In genomic region chr5:122267899-122268298, GRCm38 (mm10) we compare ENCODE assay signal across 9 mouse cellular contexts. TPM values are rescaled to one million over a fixed set of nuclear protein-coding genes. Genes with fewer than 3 reads are reported as not detected.
A peak's percentile ranks its signal among the peaks of the same experiment; 100 is the strongest.
DNase-seq lines count a peak whose midpoint lies in the region; ATAC-seq and TF ChIP-seq lines count a peak whose summit lies in the region.
"Had no signal": no experiment of that assay in that cellular context is flagged by ENCODE, and none has a peak within 500 bp of the region (broad histone marks: within the 10 kb centered on the region; RNA-seq: fewer than 3 reads in every experiment).

No protein-coding gene starts in this region.

- H3K27me3 ChIP-seq in midbrain, embryonic 10.5 days (ENCODE audit: low read depth, poor library complexity, severe bottlenecking): no peaks in the 10 kb centered on the region
- no peaks in the 10 kb centered on the region for H3K27me3 ChIP-seq in midbrain, embryonic 15.5 days (replicated peaks)
- no peaks in the 10 kb centered on the region for H3K27me3 ChIP-seq in limb, embryonic 14.5 days (ENCODE audit: control insufficient read depth, insufficient read depth, low read length)
- H3K27me3 ChIP-seq: neural tube, embryonic 12.5 days had no signal

- H3K4me2 ChIP-seq in midbrain, embryonic 15.5 days: no peak overlapping the region
- no peak overlapping the region for H3K4me2 ChIP-seq in limb, embryonic 14.5 days (replicated peaks; ENCODE audit: low read depth, low read length, severe bottlenecking)
- H3K4me2 ChIP-seq: neural tube, embryonic 12.5 days had no signal

- peak; percentile 47 for DNase-seq in midbrain, embryonic 10.5 days (ENCODE audit: low spot score)
- DNase-seq in R1 (ENCODE audit: low read depth, low spot score): peak; percentile 73
- peak; percentile 82 to 90 for DNase-seq in cerebellum, postnatal 25 days
- DNase-seq in hindlimb bud, embryonic 11.5 days (ENCODE audit: extremely low spot score, low read depth, low spot score): peak; percentile 47
- peak; percentile 44 for DNase-seq in limb, embryonic 14.5 days (ENCODE audit: low spot score)
- DNase-seq in right cerebral cortex, adult 2 months (ENCODE audit: low spot score in 2 of 2): peak; percentile 84 to 86
- DNase-seq in urinary bladder, postnatal 4 days (ENCODE audit: low spot score in 2 of 2): peak; percentile 40 to 71

- peaks cover 16% of the 10 kb centered on the region for H3K4me1 ChIP-seq in midbrain, embryonic 10.5 days
- peaks cover 10% of the 10 kb centered on the region; the same call in 1 of the 2 replicates for H3K4me1 ChIP-seq in midbrain, embryonic 15.5 days
- H3K4me1 ChIP-seq in limb, embryonic 14.5 days (ENCODE audit: control insufficient read depth, insufficient read depth, low read length): peaks cover 5% of the 10 kb centered on the region; the same call in 1 of the 2 replicates

- no peak for ATAC-seq in midbrain, embryonic 15.5 days (replicated peaks)
- no peak for ATAC-seq in limb, embryonic 14.5 days (ENCODE audit: low FRiP score, low read depth)

- no peaks in the 10 kb centered on the region for H3K36me3 ChIP-seq in midbrain, embryonic 10.5 days
- no peaks in the 10 kb centered on the region for H3K36me3 ChIP-seq in midbrain, embryonic 15.5 days (replicated peaks)
- no peaks in the 10 kb centered on the region for H3K36me3 ChIP-seq in limb, embryonic 14.5 days (ENCODE audit: control insufficient read depth, insufficient read depth, low read length)
- H3K36me3 ChIP-seq: neural tube, embryonic 12.5 days had no signal

- no peak overlapping the region for H3K4me3 ChIP-seq in midbrain, embryonic 10.5 days
- no peak overlapping the region for H3K4me3 ChIP-seq in midbrain, embryonic 15.5 days
- no peak overlapping the region for H3K4me3 ChIP-seq in limb, embryonic 14.5 days (replicated peaks; ENCODE audit: low read length)
- H3K4me3 ChIP-seq: neural tube, embryonic 12.5 days had no signal

- H3K27ac ChIP-seq in midbrain, embryonic 10.5 days (replicated peaks): no peak overlapping the region
- no peak overlapping the region for H3K27ac ChIP-seq in midbrain, embryonic 15.5 days
- no peak overlapping the region for H3K27ac ChIP-seq in limb, embryonic 14.5 days (replicated peaks; ENCODE audit: low read depth, low read length)
- H3K27ac ChIP-seq: neural tube, embryonic 12.5 days had no signal

- TF ChIP-seq POLR2A in limb, embryonic 14.5 days (IDR thresholded peaks at IDR 0.05; ENCODE audit: borderline replicate concordance, extremely low read depth, insufficient read depth, insufficient read length): no peak

- H3K9me3 ChIP-seq in midbrain, embryonic 10.5 days (replicated peaks): no peaks in the 10 kb centered on the region
- no peaks in the 10 kb centered on the region for H3K9me3 ChIP-seq in midbrain, embryonic 15.5 days
- H3K9me3 ChIP-seq in limb, embryonic 14.5 days (ENCODE audit: control insufficient read depth, low read length): no peaks in the 10 kb centered on the region
- H3K9me3 ChIP-seq: neural tube, embryonic 12.5 days had no signal

- WGBS in midbrain, embryonic 10.5 days: 29% methylated on average over 5 of the region's 5 CpGs
- 30% methylated on average over 5 of the region's 5 CpGs for WGBS in midbrain, embryonic 15.5 days
- 32% methylated on average over 5 of the region's 5 CpGs for WGBS in limb, embryonic 14.5 days

- H3K9ac ChIP-seq in midbrain, embryonic 15.5 days: no peak overlapping the region
- H3K9ac ChIP-seq in limb, embryonic 14.5 days (ENCODE audit: low read depth, low read length, severe bottlenecking): no peak overlapping the region
- H3K9ac ChIP-seq: neural tube, embryonic 12.5 days had no signal

RNA-seq across cellular contexts. Expression of gene Tctn1, which starts 3.6 kb away (rescaled TPM):
- 5.9 and 6.4 TPM in 2 replicates for polyA plus RNA-seq in midbrain, embryonic 10.5 days (2016; fragmentation: Nextera tagmentation; extraction: Ambion mirVana)
- 6.1 TPM in 2 replicates for polyA plus RNA-seq in midbrain, embryonic 15.5 days (2015; fragmentation: Nextera tagmentation; extraction: Ambion mirVana)
- polyA plus RNA-seq in limb, embryonic 14.5 days (2012; rRNA removed): 28.3 and 38.3 TPM in 2 replicates
- polyA plus RNA-seq in limb, embryonic 14.5 days (2014; fragmentation: Nextera tagmentation; extraction: Ambion mirVana): 5.5 TPM in 2 replicates

RNA-seq across cellular contexts. Expression of gene Pptc7, which starts 16.3 kb away (rescaled TPM):
- 7.3 and 7.7 TPM in 2 replicates for polyA plus RNA-seq in midbrain, embryonic 10.5 days (2016; fragmentation: Nextera tagmentation; extraction: Ambion mirVana)
- 7.6 and 8.4 TPM in 2 replicates for polyA plus RNA-seq in midbrain, embryonic 15.5 days (2015; fragmentation: Nextera tagmentation; extraction: Ambion mirVana)
- 11.5 and 13.7 TPM in 2 replicates for polyA plus RNA-seq in limb, embryonic 14.5 days (2012; rRNA removed)
- 7.6 and 8.9 TPM in 2 replicates for polyA plus RNA-seq in limb, embryonic 14.5 days (2014; fragmentation: Nextera tagmentation; extraction: Ambion mirVana)
